Mouse (Mus musculus): ENCODE results near the gene Psmd13. TPM values are rescaled to one million over a fixed set of nuclear protein-coding genes. Genes with fewer than 3 reads are reported as not detected.
A peak's percentile ranks its signal among the peaks of the same experiment; 100 is the strongest.

Gene Psmd13
- polyA plus RNA-seq, 1 experiment from 2014 or later: 133 TPM

GRCm38 (mm10) chr7:140857550-140858505 is 23.9 kb upstream of the Psmd13 start, which contains the start of gene Bet1l:
TSS of gene Bet1l (minus strand) at chr7:140857577.
- peaks cover 68% of the 10 kb centered on the region for H3K36me3 ChIP-seq (replicated peaks)
- peak within 1 kb of the TSS; percentile 90 for H3K9ac ChIP-seq
- H3K4me1 ChIP-seq (replicated peaks): peaks cover 56% of the 10 kb centered on the region
- 26% methylated on average over 40 of the region's 40 CpGs for WGBS (ENCODE audit: insufficient replicate concordance)
- H3K4me2 ChIP-seq: peak within 1 kb of the TSS; percentile 97
- peak within 1 kb of the TSS; percentile 99 for H3K27ac ChIP-seq (replicated peaks)
- H3K27me3 ChIP-seq: no peaks in the 10 kb centered on the region
- H3K4me3 ChIP-seq (replicated peaks): peak within 1 kb of the TSS; percentile 90
- peak; percentile 11 for ATAC-seq (ENCODE audit: insufficient read depth)
- no peaks in the 10 kb centered on the region for H3K9me3 ChIP-seq (replicated peaks)

- peak overlapping the region; percentile 97 for H3K4me2 ChIP-seq
- H3K36me3 ChIP-seq (replicated peaks): peaks cover 68% of the 10 kb centered on the region
- no peak overlapping the region for H3K27ac ChIP-seq (replicated peaks)
- H3K9ac ChIP-seq: peak overlapping the region; percentile 90; the same call in 1 of the 2 replicates
- peaks cover 47% of the 10 kb centered on the region for H3K4me1 ChIP-seq (replicated peaks)
- WGBS (ENCODE audit: insufficient replicate concordance): 84% methylated on average over 8 of the region's 8 CpGs
- no peaks in the 10 kb centered on the region for H3K27me3 ChIP-seq
- no peaks in the 10 kb centered on the region for H3K9me3 ChIP-seq (replicated peaks)
- ATAC-seq (ENCODE audit: insufficient read depth): no peak
- H3K4me3 ChIP-seq (replicated peaks): peak overlapping the region; percentile 90
These were observed 23.0 kb upstream of the Psmd13 start for GRCm38 (mm10) chr7:140858746-140859145.

GRCm38 (mm10) chr7:140859997-140860396 is 21.8 kb upstream of the Psmd13 start:
- peaks cover 36% of the 10 kb centered on the region for H3K4me1 ChIP-seq (replicated peaks)
- no peak overlapping the region for H3K4me3 ChIP-seq (replicated peaks)
- no peak overlapping the region for H3K27ac ChIP-seq (replicated peaks)
- H3K36me3 ChIP-seq (replicated peaks): peaks cover 69% of the 10 kb centered on the region
- no peaks in the 10 kb centered on the region for H3K27me3 ChIP-seq
- no peak overlapping the region for H3K9ac ChIP-seq
- no peaks in the 10 kb centered on the region for H3K9me3 ChIP-seq (replicated peaks)
- ATAC-seq (ENCODE audit: insufficient read depth): no peak
- H3K4me2 ChIP-seq: no peak overlapping the region
- WGBS (ENCODE audit: insufficient replicate concordance): 68% methylated on average over 6 of the region's 6 CpGs

- H3K27ac ChIP-seq (replicated peaks): no peak overlapping the region
- ATAC-seq (ENCODE audit: insufficient read depth): no peak
- 84% methylated on average over 5 of the region's 5 CpGs for WGBS (ENCODE audit: insufficient replicate concordance)
- H3K9me3 ChIP-seq (replicated peaks): no peaks in the 10 kb centered on the region
- peaks cover 28% of the 10 kb centered on the region for H3K4me1 ChIP-seq (replicated peaks)
- peaks cover 76% of the 10 kb centered on the region for H3K36me3 ChIP-seq (replicated peaks)
- no peak overlapping the region for H3K4me2 ChIP-seq
- no peak overlapping the region for H3K4me3 ChIP-seq (replicated peaks)
- H3K27me3 ChIP-seq: no peaks in the 10 kb centered on the region
- H3K9ac ChIP-seq: no peak overlapping the region
These were observed 21.0 kb upstream of the Psmd13 start for GRCm38 (mm10) chr7:140860728-140861127.

- H3K4me1 ChIP-seq (replicated peaks): no peaks in the 10 kb centered on the region
- H3K4me2 ChIP-seq: no peak overlapping the region
- no peak overlapping the region for H3K9ac ChIP-seq
- H3K36me3 ChIP-seq (replicated peaks): peaks cover 87% of the 10 kb centered on the region
- no peaks in the 10 kb centered on the region for H3K9me3 ChIP-seq (replicated peaks)
- no peak for ATAC-seq (ENCODE audit: insufficient read depth)
- 70% methylated on average over 12 of the region's 12 CpGs for WGBS (ENCODE audit: insufficient replicate concordance)
- no peak overlapping the region for H3K27ac ChIP-seq (replicated peaks)
- no peaks in the 10 kb centered on the region for H3K27me3 ChIP-seq
- H3K4me3 ChIP-seq (replicated peaks): no peak overlapping the region
These were observed 17.0 kb upstream of the Psmd13 start for GRCm38 (mm10) chr7:140864761-140865160.

- Histone ChIP-seq H3K27me3 (no peaks in the 10 kb centered on the region), H3K4me1 (replicated peaks) (peaks cover 8% of the 10 kb centered on the region), H3K9ac (no peak overlapping the region), H3K4me2 (no peak overlapping the region), H3K9me3 (replicated peaks) (no peaks in the 10 kb centered on the region), H3K27ac (replicated peaks) (no peak overlapping the region), H3K4me3 (replicated peaks) (no peak overlapping the region), H3K36me3 (replicated peaks) (peaks cover 61% of the 10 kb centered on the region)
- WGBS (ENCODE audit: insufficient replicate concordance): 15% methylated on average over 4 of the region's 4 CpGs
- no peak for ATAC-seq (ENCODE audit: insufficient read depth)
These were observed 7.5 kb upstream of the Psmd13 start for GRCm38 (mm10) chr7:140874224-140874623.

GRCm38 (mm10) chr7:140877364-140877763 is 4.4 kb upstream of the Psmd13 start:
- Histone ChIP-seq H3K36me3 (replicated peaks) (peaks cover 40% of the 10 kb centered on the region), H3K27ac (replicated peaks) (no peak overlapping the region), H3K9me3 (replicated peaks) (no peaks in the 10 kb centered on the region), H3K4me3 (replicated peaks) (no peak overlapping the region), H3K4me2 (no peak overlapping the region), H3K4me1 (replicated peaks) (peaks cover 28% of the 10 kb centered on the region), H3K27me3 (no peaks in the 10 kb centered on the region), H3K9ac (no peak overlapping the region)
- WGBS (ENCODE audit: insufficient replicate concordance): 58% methylated on average over 6 of the region's 6 CpGs
- ATAC-seq (ENCODE audit: insufficient read depth): no peak

- Histone ChIP-seq H3K36me3 (replicated peaks) (peaks cover 36% of the 10 kb centered on the region), H3K4me1 (replicated peaks) (peaks cover 42% of the 10 kb centered on the region), H3K4me2 (peak overlapping the region; percentile 94), H3K4me3 (replicated peaks) (peak overlapping the region; percentile 7; the same call in 1 of the 2 replicates), H3K27me3 (no peaks in the 10 kb centered on the region), H3K9me3 (replicated peaks) (no peaks in the 10 kb centered on the region), H3K27ac (replicated peaks) (0 out of 2 replicates have a peak overlapping the region, but pooled peaks have one; percentile 4), H3K9ac (no peak overlapping the region)
- 26% methylated on average over 7 of the region's 7 CpGs for WGBS (ENCODE audit: insufficient replicate concordance)
- ATAC-seq (ENCODE audit: insufficient read depth): no peak
These were observed 2.4 kb upstream of the Psmd13 start for GRCm38 (mm10) chr7:140879355-140879754.

- peak overlapping the region; percentile 90 for H3K27ac ChIP-seq (replicated peaks)
- H3K9me3 ChIP-seq (replicated peaks): no peaks in the 10 kb centered on the region
These were observed 1.3 kb upstream of the Psmd13 start for GRCm38 (mm10) chr7:140880419-140880818.

GRCm38 (mm10) chr7:140880865-140881515 is 778 bp upstream of the Psmd13 start:
- Histone ChIP-seq H3K4me2 (peak overlapping the region; percentile 94), H3K9ac (peak overlapping the region; percentile 84), H3K4me3 (replicated peaks) (peak overlapping the region; percentile 76), H3K27me3 (no peaks in the 10 kb centered on the region), H3K27ac (replicated peaks) (peak overlapping the region; percentile 90), H3K4me1 (replicated peaks) (peaks cover 42% of the 10 kb centered on the region), H3K36me3 (replicated peaks) (peaks cover 33% of the 10 kb centered on the region), H3K9me3 (replicated peaks) (no peaks in the 10 kb centered on the region)
- no peak for ATAC-seq (ENCODE audit: insufficient read depth)
- WGBS (ENCODE audit: insufficient replicate concordance): 2% methylated on average over 8 of the region's 8 CpGs

More at GRCm38 (mm10) chr7:140880419-140880818, 1.3 kb upstream of the Psmd13 start:
- H3K36me3 ChIP-seq (replicated peaks): peaks cover 34% of the 10 kb centered on the region
- peak overlapping the region; percentile 84; the same call in 1 of the 2 replicates for H3K9ac ChIP-seq
- ATAC-seq (ENCODE audit: insufficient read depth): no peak
- 49% methylated on average over 3 of the region's 3 CpGs for WGBS (ENCODE audit: insufficient replicate concordance)
- no peaks in the 10 kb centered on the region for H3K27me3 ChIP-seq
- H3K4me2 ChIP-seq: peak overlapping the region; percentile 94
- peak overlapping the region; percentile 76 for H3K4me3 ChIP-seq (replicated peaks)
- peaks cover 42% of the 10 kb centered on the region for H3K4me1 ChIP-seq (replicated peaks)

- peaks cover 42% of the 10 kb centered on the region for H3K4me1 ChIP-seq (replicated peaks)
- WGBS (ENCODE audit: insufficient replicate concordance): under 1% methylated on average over 12 of the region's 12 CpGs
- H3K4me3 ChIP-seq (replicated peaks): peak overlapping the region; percentile 76
- peak; percentile 14 for ATAC-seq (ENCODE audit: insufficient read depth)
- peak overlapping the region; percentile 84 for H3K9ac ChIP-seq
- H3K36me3 ChIP-seq (replicated peaks): peaks cover 38% of the 10 kb centered on the region
- H3K9me3 ChIP-seq (replicated peaks): no peaks in the 10 kb centered on the region
- peak overlapping the region; percentile 90 for H3K27ac ChIP-seq (replicated peaks)
- no peaks in the 10 kb centered on the region for H3K27me3 ChIP-seq
- H3K4me2 ChIP-seq: peak overlapping the region; percentile 94
These were observed 668 bp downstream of the Psmd13 start for GRCm38 (mm10) chr7:140882469-140882803.
